Mouse (Mus musculus) megakaryocyte progenitor cell, adult 5-6 weeks (primary cell): ENCODE data around the gene Bcr. TPM values are rescaled to one million over a fixed set of nuclear protein-coding genes. Genes with fewer than 3 reads are reported as not detected.
A peak's percentile ranks its signal among the peaks of the same experiment; 100 is the strongest.

Source experiments
- ATAC-seq: replicated peaks from 2 replicates; pipeline ENCODE4 v1.8.0; 2016; ENCODE audit warnings: mild to moderate bottlenecking, moderate TSS enrichment, inconsistent platforms; ENCODE audit not compliant: poor library complexity
- total RNA-seq, 2 experiments: library from RNA; stranded (forward) in 1 of 2; stranded (reverse) in 1 of 2; fragments of 157-497, 149-512 nt in 1 of 2; fragments of 200-1000 nt in 1 of 2; gene quantifications; 2 replicates each; pipeline versions ENCODE4 v1.2.3 to v1.2.4; 2015 to 2017

The Bcr gene
- total RNA-seq, 2 experiments from 2014 or later = 18.6 to 28.2 TPM

DNA sequence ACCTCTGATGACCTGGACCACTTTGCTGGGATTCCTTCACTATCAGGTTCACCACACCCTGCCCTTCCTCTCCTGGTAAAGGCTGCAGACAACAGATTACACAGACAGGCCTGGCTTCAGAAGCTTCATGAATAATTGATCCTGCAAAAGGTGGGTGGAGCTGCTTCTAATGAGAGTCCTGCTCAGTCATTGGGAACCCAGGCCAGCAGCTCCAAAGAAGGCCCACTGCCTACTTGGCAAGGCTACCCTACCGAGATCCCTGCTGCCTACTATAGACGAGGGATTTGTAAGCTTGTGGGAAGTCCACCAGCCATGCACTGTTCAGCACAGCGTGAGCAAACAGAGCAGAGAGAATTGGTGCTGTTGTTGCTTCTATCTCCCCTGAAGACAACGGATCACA, 4.1 kb upstream of the Bcr start:
- ATAC-seq = 0 out of 2 replicates have a peak, but pooled peaks have one; percentile 9

DNA sequence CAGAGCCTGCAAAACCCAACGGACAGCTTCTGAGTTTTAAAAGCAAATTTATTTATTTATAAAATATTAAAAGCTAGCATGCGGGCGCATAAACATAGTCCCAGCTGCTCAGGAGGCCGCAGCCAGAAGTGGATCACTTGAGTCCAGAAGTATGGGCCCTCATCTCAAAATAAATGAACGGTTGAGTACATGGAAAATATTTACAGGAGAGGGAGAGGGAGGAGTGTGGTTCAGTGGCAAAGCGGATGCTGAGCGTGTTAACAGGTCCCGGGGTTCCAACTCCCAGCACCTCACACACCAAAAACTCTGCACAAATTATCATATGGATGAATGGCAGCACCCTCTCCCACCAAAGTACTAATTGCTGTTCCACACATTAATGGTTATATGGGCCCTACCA, 2.1 kb upstream of the Bcr start:
- ATAC-seq = no peak

DNA sequence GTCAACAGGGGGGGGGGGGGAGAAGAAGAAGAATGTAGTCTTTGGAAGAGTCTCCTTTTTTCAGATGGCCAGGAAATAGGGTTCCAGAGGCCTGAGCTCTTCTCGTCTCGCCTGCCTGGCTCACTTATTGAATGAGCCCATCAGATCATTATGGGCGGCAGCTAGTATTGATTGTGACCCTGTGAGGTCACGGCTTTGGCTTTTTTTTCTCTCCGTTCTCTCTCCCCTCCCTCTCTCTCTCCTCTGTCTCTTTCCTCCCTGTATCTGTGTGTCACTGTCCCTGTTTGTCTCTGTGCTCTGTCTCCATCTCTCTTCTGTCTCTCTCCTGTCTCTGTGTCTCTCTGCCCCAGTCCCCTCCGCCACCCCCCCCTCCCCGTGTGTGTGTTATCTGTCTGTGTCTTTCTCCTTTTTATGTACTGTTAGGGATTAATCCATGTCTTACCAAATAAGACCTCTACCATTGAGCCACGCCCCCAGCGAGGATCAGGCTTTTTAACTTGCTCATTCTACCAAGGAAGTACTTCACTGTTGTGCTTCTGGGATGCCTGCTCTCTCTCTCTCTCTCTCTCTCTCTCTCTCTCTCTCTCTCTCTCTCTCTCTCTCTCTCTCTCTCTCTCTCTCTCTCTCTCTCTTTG, 1.5 kb upstream of the Bcr start:
- ATAC-seq = no peak

DNA sequence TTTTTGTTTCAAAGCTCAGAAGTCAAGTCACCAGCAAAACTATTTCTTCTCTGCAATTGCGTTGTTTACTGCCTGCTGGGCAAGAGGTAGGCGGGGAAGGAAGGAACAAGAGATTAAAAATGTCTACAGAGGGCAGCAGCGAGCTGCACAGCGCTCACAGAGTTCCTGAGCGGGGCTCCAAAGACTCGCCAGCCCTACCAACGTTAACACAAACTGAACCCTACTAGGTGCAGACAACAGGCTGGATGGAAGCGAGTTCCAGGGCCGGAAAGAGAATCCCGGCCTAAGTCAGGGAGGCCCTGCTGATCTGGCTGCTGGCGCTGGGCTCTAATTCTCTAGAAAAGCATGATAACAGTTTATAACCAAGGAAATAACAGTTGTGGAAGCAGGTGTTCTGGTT, 996 bp upstream of the Bcr start:
- peak; percentile 53 for ATAC-seq

DNA sequence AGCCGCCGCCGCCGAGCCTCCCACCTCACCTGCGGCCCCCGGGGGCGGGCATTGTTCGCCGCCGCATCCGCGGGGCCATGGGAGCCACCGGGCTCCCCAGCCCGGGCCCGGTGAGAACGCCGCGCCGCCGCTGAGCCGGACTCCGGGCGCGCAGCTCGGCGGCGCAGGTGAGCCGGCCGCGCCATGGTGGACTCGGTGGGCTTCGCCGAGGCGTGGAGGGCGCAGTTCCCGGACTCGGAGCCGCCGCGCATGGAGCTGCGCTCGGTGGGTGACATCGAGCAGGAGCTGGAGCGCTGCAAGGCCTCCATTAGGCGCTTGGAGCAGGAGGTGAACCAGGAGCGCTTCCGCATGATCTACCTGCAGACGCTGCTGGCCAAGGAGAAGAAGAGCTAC, 447 bp downstream of the Bcr start:
- ATAC-seq = no peak

DNA sequence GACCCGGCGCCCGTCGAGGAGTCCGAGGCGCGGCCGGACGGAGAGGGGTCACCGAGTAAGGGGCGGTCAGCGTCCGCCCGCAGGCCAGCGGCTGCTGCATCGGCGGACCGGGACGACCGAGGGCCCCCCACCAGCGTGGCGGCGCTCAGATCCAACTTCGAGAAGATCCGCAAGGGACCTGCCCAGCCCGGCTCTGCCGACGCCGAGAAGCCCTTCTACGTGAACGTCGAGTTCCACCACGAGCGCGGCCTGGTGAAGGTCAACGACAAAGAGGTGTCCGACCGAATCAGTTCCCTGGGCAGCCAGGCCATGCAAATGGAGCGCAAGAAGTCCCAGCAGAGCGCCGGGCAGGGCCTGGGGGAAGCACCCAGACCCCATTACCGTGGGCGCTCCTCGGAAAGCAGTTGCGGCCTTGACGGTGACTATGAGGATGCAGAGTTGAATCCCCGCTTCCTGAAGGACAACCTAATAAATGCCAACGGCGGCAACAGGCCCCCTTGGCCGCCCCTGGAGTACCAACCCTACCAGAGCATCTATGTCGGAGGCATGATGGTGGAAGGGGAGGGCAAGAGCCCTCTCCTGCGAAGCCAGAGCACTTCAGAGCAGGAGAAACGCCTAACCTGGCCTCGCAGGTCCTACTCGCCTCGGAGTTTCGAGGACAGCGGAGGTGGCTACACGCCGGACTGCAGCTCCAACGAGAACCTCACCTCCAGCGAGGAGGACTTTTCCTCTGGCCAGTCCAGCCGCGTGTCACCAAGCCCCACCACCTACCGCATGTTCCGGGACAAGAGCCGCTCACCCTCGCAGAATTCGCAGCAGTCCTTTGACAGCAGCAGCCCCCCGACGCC, 1.2 kb downstream of the Bcr start:
- no peak for ATAC-seq

DNA sequence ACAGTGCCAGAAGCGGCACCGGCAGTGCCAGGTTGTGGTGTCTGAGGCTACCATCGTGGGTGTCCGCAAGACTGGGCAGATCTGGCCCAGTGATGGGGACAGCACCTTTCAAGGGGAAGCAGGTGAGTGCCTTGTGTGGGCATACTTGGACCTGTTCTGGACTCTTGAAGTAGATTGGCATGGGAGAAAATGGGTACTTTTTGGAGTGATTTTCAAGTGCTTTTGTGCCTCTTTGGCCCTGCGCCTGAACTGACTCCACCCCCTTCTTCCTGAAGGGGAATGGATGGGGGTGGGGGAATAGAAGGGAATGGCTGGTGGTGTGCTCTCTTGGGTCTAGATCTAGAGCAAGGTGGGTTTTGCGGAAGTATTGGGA, 1.8 kb downstream of the Bcr start:
- ATAC-seq = no peak

DNA sequence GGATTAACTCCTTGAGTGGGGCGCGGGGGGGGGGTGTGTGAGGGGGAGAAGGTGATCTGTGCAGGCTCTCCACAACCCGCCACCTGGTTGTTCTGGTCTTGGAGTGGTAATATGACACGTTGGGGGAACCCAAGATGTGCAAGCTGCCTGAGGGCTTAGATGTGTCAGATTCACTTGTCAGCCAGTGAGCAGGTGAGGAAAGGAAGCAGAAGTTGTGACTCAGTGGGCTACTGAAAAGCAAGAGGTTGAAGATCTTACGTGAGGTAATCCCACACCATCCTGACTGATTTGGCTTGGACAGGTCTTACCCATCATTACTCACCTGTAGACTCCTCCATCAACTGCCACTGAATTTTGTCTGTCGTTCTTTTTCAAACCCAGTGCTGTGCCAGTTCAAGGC, 2.2 kb downstream of the Bcr start:
- ATAC-seq = no peak

DNA sequence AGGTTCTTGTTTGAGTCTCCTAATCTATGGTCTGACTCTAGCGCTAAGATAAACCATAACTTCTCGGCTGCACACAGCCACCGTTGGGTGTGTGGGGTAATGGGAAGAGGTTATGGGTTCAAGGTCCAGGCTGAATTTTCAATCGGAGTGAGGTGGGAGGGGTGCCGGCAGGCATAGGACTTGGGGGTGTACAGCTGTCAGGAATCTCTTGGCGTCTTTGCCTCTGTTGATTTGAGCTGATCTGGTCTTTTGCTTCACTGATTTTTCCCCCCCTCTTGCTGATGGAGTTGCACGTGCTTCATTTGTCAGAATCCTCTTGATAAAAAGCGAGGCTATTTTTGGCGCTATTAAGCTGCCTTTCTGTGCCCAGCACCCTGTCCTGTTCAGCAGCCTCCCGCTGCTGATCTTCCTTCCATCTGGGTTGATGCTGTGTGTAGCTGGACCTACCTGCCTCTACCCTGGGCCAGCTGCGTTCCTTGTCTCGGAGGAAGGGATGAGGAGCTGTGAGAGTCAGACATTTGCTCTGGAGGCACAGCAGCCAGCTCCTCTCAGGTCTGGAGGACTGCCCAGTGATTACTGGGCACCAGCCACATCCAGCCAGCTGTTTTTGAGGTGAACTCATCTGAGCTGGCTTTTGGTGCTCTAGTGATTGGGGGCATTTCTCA, 3.0 kb downstream of the Bcr start:
- no peak for ATAC-seq

DNA sequence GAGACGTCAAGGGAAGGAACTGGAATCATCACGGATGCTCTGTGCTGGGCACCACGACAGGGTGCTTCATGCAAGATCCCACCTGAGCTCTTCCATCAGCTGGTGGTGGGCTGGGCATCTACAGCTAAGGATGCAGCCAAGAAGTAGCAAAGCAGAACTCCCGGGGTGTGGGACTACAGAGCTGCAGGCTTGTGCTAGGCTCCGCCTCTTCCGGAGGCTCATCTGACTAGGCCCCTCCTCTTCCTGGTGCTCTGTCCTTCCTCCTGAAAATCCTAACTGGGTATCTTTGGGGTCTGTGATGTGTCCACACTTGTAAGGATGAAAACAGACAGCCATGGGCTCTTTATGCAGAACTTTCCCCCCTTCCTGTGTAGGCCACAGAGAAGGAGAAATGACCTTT, 5.3 kb downstream of the Bcr start:
- ATAC-seq = peak; percentile 38

DNA sequence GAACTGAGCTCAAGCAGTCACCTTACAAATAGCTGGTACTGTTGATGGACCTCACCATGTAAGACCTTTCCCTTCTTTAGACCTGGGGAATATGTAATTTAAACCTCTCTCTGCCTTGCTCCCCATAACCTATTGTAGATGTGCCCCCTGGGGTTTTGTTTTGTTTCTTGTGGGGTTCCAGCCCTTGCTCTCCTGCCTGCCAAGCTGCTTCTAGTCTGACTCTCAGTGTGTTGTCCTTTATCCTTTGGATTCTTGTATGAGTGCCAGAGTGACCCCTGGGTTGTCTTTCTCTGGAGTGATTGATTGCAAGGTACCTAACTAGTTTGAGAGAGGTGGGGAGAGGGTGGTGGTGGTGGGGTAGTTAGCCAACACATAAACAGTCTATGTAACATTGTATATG, 7.1 kb downstream of the Bcr start:
- no peak for ATAC-seq

DNA sequence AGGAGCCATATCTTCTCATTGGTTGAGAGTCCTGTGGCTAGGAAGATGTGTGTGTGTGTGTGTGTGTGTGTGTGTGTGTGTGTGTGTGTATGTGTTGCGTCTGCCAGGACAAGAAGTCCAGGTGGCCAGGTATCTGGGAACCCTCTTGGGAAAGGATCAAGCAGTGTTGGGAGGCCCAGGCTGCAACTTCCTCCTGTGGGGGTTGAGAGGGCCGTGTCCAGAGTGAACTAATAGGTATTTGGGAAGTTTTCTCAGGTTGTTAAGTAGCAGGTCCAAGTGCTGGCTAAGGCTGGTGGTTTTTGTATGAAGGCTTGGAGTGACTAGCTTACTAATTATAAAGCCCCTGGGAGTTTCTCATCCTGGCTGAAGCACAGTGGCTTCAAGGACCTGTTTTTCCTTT, 7.7 kb downstream of the Bcr start:
- no peak for ATAC-seq

DNA sequence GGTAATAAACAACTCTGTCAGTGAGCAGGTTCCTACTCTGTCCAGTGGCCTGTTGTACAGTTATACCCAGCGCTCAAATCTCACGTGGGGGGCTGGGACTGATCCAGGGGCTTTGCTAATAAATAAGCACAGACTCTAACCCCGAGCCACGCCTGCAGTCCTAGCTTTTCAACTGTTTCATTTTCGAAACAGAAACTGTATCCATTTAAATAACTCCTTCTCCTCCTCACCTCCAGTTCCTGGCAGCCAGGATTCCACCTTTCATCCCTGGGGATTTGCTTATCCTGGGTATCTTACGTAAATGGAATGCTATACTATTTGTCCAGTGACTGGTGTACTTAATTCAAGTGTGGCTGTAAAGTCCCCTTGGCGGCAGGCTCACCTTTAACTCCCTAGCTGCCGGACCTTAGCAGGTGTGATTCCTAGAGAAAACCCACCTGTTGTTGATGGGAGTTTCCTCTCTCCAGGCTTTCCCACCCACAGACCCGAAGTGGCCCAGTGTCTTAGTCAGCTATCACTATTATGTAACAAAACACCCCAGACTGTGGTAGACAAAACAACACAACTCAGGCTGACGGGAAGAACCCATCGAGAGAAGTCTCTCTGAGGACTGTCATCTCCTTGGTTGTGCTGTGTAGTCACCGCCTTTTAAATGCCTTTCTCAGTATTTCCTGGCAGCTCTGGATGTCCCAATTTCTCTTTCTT, 8.4 kb downstream of the Bcr start:
- ATAC-seq = peak; percentile 18; the same call in 1 of the 2 replicates

DNA sequence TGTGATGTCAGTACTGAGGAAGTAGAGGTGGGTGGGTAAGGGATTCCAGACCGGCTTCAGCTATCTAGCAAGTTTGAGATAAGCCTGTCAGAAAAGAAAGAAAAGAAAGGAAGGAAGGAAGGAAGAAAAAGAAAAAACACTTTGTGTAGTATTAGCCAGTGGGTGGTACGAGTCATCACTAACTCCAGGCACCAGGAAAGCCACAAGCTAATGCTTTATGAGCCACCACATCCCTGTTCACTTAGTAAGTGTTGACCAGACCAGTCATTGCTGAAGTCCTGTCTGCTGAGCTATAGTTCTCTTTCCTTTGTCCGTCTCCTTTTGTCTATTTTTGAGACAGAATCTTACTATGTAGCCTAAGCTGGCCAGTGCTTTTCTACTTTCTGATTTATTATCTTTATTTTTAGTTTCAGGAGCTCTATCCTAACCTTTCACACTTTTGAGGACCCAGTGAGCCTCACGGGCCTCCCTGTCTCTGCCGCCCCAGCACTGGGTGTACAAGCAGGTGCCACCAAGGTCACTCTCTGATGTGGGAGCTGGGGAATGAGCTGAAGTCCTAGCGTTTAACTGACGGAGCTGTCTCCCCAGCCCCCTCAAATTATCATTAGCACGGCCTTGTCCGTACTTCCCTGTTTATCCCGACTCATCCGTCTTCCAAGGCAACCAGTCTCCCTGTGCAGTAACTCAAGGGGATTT, 10.0 kb downstream of the Bcr start:
- no peak for ATAC-seq

DNA sequence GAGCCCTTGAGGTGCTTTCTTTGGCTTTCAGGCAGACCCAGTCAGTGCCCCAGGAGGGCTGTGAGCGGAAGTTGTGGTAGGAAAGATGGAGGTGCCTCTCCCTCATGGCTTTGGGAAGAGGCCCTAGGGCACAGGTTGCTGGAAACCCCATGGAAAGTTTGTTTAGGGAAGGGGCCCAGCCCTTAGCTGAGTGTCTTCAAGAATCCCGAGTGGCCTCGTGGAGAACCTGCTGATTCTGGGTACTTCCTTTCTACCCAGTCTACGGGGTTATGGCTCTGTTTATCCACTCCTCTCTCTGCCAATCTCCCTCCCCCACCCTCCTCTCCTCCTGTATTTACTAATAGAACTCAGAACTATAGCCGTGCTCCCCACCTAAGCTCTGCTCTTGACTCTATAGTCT, 15.3 kb downstream of the Bcr start:
- no peak for ATAC-seq

DNA sequence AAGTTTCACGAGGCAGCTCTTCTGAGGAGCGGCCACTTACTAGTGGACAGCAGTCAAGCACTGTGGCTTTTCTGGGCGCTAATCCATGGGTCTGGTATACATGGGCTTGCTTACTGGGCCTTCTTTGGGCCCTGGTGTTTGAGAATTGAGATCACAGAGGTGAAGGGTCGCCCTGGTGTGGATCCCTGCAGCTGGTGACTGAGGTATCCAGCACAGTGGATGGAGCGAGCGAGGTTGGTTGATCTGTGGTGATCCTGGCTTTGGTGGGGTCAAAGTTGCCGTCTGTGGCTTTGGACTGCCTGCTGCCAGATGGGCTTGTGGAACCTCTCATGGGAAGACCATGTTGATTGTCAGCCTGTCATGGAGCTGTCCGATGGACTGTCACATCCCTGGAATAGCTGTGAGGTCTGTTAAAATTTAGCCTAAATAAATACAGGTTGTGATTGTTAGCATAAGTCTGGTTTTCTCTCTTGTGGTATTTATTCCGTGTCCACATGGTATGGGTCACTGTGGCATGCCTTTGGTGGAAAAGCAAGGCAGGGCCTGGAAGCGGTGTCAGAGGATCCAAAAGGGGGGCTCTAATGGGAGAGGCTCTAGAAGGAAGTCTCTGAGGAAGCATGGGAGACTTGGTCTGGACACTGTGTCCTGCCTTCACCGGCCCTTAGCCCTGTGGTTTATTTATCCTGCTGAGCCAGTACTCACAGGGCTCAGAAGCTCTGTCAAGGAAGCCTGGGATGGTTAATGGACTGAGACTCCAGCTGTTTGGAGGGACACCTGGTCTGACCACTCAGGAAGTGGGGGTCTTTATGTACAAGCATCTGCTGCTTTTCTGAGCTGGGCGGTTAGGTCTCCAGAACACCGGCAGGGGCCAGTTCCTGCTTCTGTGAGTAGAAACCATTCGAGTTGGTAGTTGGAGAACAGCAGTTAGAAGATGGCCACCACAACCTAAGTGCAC, 18.1 kb downstream of the Bcr start:
- ATAC-seq = peak; percentile 85

DNA sequence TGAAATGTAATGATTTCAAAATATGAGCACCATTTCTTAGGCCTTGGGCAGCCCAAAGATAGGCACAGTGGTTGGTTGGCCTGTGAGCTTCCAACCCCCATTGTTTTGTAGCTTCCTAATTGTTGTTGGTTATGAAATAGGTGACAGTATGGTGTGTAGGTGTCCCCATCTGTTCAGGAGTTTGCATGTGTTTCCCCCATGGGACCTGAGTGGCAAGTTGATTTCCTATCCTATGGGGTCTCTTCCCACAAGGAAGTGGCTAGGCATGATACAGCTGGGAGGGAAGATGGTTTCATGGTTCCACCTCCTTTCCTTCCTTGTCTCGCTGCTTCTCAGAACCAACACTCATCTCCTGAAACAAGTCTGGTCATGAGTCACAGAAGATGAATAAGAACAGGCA, 24.9 kb downstream of the Bcr start:
- ATAC-seq = no peak

DNA sequence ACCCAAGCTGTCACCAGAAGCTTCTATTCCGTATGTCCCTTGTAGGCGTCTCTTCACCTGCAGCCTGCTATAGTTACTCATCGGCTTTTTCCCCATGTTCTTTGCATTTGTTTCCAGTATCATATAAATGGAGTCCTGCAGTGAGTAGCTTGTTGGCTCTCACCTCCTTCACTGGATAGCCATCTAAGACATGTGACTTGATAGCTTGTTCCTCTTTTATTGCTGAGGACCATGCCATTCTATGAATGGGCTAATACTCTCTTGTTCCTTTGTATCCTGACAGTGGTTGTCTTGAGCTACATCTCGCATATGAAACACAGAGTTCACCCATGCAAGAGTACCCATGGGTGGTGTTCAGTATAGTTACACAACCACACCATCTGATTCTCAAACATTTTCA, 28.1 kb downstream of the Bcr start:
- peak; percentile 77 for ATAC-seq

DNA sequence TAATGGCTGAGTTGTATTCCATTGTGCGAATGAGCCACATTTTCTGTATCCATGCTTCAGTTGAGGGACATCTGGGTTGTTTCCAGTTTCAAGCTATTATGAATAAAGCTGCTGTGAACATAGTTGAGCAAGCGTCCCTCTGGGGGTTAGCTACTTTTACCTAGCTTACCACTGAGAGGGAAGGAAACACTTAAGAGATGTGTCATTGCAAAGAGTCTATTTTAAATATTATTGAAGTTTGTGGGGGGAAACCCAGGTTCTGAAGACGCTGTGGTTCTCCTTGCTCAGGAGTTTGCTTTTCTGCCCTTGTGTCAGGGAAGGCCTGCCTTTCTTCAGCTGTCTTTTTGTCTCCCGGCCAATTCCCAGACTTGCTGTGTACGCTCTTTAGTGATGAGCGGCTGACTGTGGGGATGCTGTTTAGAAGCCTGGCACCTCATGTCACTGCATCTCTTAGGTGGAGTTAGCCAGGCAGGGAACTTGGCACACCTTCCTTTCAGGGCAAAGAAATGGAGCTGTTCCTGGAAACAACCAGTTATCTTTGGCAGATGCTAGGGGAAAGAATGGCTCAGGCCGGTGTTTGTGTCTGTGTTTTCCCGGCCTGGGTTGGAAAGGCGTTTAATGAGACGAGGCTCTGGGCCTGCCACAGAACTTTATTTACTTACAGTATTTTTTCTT, 31.2 kb downstream of the Bcr start:
- no peak for ATAC-seq
